Mouse (Mus musculus): ENCODE data around the gene Trim12a.
"Not testable (repeated sequence)": the region's sequence is repeated elsewhere in the genome, so short reads cannot be mapped to it uniquely, and the experiment has no call there.

Gene Trim12a

DNA sequence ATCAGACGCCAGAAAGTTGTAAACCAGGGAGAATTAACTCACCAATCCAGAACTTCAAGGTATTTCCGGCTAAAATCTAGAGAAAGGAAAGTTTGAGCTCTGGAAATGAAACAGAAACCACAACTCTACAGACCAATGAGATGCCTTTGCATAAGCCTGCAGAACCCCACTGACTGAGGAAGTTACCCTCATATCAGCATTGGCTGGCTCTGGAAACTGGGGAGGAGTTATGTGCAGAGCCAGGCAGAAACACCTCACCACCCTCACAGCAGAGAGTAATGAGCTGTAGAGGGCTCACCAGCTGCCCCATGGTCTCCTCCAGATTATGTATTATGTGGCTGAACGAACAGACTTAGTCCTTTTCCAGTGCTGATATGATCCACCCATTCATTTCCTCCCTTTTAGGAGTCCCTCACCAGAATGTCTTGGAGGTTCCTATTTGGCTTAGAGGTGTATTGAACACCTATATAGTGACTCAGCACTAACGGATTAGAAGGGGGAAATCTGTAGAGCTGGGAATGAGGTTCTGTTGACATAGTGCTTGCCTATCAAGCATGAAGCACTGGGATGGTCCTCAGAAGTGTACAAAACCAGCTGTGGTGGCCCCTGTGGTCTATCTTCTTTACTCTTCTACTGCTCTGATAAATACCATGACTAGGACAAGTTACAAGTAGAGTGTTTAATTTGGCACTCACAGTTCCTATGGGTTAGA is at the start of gene Trim12a:
Trim12a (minus strand) TSS at position 98 of the 712 bp plus-strand sequence.
- in situ Hi-C loops (cut with MboI, MseI), result loop anchor here (5.0 to 10.0 kb wide), 2 partner anchors 42 to 71 kb away; partner anchors contain the start of gene Trim34a

DNA sequence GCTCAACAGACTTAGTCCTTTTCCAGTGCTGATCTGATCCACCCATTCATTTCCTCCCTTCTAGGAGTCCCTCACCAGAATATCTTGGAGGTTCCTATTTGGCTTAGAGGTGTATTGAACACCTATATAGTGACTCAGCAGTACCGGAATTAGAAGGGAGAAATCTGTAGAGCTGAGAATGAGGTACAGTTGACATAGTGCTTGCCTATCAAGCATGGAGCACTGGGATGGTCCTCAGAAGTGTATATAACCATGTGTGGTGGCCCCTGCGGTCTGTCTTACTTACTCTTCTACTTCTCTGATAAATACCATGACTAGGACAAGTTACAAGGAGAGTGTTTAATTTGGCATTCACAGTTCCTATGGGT is 38.3 kb upstream of the Trim12a start:
- in situ Hi-C loops (cut with MboI, MseI), result loop anchor here (5.0 kb wide), 1 partner anchor 94 kb away; no protein-coding TSS in a partner anchor

DNA sequence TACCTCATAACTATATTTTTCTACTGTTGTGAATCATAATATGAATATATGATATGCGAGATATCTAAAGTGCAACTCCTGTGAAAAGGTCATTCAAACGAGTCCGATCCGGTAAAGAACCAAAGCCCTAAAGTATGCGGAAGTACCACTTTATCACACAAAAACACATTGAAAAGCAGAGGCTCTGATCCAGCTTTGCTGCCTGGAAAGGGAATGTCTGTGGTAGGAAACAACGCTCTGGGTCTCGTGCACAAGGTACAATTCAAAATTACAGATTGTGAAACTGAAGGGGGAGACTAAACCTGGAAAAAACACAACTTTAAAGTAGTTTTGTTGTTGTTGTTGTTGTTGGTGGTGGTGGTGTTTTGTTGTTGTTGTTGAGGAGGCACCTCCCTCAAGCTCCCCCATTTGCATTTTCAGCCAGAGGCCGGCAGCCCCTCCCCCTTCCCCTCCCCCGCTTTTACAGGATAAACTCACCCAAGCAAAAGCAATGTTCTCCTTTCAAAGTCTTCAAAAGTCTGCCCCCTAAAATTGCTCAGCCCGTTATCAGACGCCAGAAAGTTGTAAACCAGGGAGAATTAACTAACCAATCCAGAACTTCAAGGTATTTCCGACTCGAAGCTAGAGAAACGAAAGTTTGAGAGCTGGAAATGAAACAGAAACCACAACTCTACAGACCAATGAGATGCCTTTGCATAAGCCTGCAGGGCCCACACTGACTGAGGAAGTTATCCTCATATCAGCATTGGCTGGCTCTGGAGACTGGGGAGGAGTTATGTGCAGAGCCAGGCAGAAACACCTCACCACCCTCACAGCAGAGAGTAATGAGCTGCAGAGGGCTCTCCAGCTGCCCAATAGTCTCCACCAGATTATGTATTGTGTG is 37.7 kb upstream of the Trim12a start, which contains the start of gene Trim12c:
Trim12c (minus strand) TSS at position 646 of the 883 bp plus-strand sequence.
- in situ Hi-C loops (cut with MboI, MseI), result loop anchor here (5.0 kb wide), 1 partner anchor 94 kb away; no protein-coding TSS in a partner anchor

DNA sequence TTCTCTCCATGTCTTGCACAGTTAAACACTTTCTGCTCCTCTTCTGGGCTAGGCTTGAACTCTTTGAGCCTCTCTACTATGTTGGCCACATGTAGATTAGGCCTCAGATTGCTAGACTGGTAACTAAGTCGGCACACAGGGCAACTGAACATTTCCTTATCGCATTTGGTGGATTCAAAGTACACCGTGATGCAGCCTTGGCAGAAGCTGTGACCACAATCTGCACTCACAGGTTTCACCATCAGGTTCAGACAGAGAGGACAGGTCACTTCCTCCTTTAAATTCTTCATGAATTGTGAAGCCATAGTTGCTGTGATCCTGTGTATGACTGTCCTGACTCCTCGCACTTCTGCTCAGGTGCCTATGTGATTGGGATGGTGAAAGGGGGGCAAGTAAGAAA is 32.8 kb upstream of the Trim12a start:
- in situ Hi-C loops (cut with MboI, MseI), result loop anchor here (10.0 kb wide), 1 partner anchor 1863 kb away; the partner anchor contains the start of genes Olfr543 and Olfr544

DNA sequence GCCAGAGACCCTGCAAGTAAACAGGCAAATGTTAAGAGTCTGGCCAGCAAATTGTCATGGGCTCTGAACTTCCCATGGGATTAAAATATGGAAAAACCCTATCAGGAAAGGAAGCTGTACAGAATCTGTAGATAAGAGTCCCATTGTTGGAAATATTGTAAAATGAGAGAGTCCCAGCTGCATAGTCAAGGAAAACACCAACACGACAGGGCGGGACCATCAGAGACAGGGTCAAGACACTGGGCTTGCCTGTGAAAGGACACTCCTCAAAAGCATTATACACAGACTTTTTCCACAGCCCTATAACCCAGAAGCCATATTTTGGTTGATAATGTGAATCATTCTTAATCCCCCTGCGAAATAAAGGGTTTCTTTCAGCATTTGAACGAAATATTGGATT is 25.5 kb upstream of the Trim12a start:
- in situ Hi-C loops (cut with MboI, MseI), result loop anchor here (10.0 kb wide), 1 partner anchor 1856 kb away; the partner anchor contains the start of genes Olfr543 and Olfr544

DNA sequence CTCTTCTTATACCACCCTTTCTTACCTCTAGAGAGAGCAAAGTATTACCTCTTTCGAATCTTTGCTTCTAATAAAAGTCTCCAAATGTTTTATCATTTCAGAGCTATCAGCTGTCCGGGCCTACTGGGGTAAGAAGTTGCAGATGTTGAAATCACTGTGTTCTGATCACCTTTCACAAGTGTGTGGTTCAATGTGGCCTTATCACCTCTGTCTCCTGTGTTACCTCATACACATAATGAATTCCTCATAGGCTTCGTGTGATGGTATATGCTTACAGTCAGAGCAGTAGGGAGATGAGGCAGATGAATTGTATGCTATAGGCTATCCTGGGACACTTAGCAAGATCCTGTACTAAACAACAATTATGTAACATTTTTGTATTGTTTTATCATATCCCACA is 20.3 kb upstream of the Trim12a start:
- in situ Hi-C loops (cut with MboI, MseI), result not testable (repeated sequence)

DNA sequence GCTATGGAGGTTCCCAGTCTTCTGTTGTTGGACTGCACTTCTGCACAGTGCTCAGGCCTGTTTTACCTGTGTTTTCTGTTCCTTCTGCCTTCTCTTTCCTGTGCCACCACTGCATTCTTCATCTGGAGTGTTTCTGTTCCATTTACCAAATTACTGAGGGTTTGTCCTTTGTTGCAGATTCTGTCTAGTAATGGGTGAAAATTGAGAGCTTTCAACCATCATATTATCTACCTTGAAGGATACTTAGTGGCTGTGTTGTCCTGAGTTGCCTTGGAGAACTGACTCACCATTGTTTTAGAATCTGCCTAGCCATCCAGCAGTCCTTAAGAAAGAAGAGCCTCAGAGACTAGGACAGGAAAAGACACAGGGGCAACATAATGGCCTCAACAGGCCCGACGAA is 13.9 kb upstream of the Trim12a start, which contains the start of gene Trim34b:
Trim34b (plus strand) TSS at position 301 of the 400 bp plus-strand sequence.
- in situ Hi-C loops (cut with MboI, MseI), result not testable (repeated sequence)

DNA sequence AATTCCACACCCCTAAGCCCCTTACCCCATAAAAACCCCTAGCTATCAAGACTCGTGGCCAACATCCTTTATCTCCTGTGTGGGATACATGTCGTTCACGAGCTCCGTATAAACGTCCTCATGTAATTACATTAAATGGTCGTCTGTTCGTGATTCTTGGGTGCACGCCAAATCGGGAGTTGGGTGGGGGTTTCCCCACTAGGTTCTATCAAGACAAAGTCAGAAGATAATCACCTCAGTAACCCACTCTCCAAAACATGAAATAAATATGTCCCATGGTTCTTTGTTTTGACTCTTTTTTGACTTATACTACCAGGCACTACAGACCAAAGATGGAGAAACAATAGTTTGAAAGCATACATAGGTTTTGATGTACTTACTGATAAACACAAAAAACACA is 6.8 kb upstream of the Trim12a start:
- in situ Hi-C loops (cut with MboI, MseI), result no loop called here

DNA sequence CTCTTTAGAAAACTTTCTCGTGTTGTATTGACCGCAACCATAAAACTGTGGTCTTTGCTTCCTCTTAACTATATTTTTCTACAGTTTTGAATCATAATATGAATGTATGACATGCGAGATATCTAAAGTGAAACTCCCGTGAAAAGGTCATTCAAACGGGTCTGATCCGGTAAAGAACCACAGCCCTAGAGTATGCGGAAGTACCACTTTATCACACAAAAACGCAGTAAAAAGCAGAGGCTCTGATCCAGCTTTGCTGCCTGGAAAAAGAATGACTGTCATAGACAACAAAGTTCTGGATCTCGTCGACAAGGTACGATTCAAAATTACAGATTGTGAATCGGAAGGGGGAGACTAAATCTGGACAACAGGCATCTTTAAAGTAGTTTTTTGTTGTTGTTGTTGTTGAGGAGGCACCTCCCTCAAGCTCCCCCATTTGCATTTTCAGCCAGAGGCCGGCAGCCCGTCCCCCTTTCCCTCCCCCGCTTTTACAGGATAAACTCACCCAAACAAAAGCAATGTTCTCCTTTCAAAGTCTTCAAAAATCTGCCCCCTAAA is 391 bp downstream of the Trim12a start:
- in situ Hi-C loops (cut with MboI, MseI), result loop anchor here (5.0 to 10.0 kb wide), 2 partner anchors 42 to 70 kb away; partner anchors contain the start of gene Trim34a

DNA sequence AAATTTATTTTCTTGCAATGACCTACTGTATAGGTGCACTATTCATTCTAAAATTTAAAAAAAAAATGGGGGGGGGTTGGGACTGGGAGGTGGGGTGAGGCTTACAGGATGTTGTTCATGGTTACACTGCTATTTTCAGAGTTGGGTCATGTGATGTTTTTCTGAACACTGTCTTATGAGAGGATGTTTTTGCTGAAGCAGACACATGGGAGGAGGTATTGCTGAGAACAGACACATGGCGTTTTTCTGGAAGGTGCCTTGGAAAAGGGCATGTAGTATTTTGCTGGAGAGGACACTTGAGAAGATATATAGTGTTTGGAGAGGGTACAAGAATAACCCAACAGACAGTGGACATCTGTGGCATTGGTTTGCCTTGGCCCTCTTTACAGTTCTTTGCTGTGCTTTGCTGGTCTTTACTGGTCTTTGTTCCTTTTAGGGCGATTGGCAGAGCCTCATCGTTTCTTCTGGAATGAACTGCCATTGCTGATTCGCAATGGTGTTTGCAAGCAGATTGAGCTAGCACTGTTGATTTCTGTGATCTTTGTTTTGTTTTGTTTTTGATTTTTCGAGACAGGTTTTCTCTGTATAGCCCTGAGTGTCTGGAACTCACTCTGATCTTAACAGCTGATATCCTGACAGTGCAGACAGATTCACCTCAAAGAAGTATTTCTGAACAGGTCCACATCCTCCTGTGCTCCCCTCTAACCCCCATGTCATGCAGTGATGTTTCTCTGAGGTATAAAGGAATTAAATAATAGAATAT is 23.4 kb downstream of the Trim12a start:
- in situ Hi-C loops (cut with MboI, MseI), result loop anchor here (25.0 kb wide), 1 partner anchor 1120 kb away; the partner anchor contains the start of genes Cnga4 and Fam160a2

DNA sequence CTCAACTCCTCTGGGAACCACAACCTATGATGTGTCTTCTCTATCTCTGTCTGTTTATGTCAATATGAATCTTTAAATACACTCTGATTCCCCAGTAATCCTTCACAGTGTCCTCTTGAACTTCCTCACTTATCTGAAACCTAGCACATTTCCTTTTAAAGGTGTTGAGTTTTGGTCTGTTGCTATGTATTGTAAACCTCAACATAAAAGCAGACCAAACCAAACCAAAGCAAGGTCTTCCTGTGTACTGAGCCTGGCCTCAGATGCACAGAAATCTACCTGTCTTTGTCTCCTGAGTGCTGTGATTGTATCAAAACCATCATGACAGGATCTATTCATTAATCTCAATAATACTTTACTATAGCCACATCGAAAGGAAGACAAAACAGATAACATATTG is 24.6 kb downstream of the Trim12a start:
- in situ Hi-C loops (cut with MboI, MseI), result loop anchor here (25.0 kb wide), 1 partner anchor 1122 kb away; the partner anchor contains the start of genes Cnga4 and Fam160a2

DNA sequence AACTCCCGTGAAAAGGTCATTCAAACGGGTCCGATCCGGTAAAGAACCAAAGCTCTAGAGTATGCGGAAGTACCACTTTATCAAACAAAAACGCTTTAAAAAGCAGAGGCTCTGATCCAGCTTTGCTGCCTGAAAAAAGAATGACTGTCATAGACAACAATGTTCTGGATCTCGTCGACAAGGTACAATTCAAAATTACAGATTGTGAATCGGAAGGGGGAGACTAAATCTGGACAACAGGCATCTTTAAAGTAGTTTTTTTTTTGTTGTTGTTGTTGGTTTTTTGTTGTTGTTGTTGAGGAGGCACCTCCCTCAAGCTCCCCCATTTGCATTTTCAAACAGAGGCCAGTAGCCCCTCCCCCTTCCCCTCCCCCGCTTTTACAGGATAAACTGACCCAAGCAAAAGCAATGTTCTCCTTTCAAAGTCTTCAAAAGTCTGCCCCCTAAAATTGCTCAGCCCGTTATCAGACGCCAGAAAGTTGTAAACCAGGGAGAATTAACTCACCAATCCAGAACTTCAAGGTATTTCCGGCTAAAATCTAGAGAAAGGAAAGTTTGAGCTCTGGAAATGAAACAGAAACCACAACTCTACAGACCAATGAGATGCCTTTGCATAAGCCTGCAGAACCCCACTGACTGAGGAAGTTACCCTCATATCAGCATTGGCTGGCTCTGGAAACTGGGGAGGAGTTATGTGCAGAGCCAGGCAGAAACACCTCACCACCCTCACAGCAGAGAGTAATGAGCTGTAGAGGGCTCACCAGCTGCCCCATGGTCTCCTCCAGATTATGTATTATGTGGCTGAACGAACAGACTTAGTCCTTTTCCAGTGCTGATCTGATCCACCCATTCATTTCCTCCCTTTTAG is 27.5 kb downstream of the Trim12a start, which contains the start of gene Trim5:
Trim5 (minus strand) TSS at position 519 of the 868 bp plus-strand sequence.
- in situ Hi-C loops (cut with MboI, MseI), result loop anchor here (25.0 kb wide), 1 partner anchor 1124 kb away; the partner anchor contains the start of genes Cnga4 and Fam160a2

DNA sequence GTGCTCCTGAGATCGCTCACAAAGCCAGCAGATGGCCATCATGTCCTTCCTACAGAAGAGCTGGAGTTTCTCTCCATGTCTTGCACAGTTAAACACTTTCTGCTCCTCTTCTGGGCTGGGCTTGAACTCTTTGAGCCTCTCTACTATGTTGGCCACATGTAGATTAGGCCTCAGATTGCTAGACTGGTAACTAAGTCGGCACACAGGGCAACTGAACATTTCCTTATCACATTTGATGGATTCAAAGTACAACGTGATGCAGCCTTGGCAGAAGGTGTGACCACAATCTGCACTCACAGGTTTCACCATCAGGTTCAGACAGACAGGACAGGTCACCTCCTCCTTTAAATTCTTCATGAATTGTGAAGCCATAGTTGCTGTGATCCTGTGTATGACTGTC is 35.9 kb downstream of the Trim12a start:
- in situ Hi-C loops (cut with MboI, MseI), result loop anchor here (25.0 kb wide), 1 partner anchor 1133 kb away; the partner anchor contains the start of genes Cnga4 and Fam160a2

DNA sequence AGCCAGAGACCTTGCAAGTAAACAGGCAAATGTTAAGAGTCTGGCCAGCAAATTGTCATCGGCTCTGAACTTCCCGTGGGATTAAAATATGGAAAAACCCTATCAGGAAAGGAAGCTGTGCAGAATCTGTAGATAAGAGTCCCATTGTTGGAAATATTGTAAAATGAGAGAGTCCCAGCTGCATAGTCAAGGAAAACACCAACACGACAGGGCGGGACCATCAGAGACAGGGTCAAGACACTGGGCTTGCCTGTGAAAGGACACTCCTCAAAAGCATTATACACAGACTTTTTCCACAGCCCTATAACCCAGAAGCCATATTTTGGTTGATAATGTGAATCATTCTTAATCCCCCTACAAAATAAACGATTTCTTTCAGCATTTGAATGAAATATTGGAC is 49.9 kb downstream of the Trim12a start:
- in situ Hi-C loops (cut with MboI, MseI), result not testable (repeated sequence)

DNA sequence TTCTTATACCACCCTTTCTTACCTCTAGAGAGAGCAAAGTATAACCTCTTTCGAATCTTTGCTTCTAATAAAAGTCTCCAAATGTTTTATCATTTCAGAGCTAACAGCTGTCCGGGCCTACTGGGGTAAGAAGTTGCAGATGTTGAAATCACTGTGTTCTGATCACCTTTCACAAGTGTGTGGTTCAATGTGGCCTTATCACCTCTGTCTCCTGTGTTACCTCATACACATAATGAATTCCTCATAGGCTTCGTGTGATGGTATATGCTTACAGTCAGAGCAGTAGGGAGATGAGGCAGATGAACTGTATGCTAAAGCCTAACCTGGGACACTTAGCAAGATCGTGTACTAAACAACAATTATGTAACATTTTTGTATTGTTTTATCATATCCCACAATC is 54.9 kb downstream of the Trim12a start:
- in situ Hi-C loops (cut with MboI, MseI), result not testable (repeated sequence)
